21 mouse cellular contexts compared by ENCODE assay signal in genomic region chr2:153342166-153342565, GRCm38 (mm10). TPM values are rescaled to one million over a fixed set of nuclear protein-coding genes. Genes with fewer than 3 reads are reported as not detected.
A peak's percentile ranks its signal among the peaks of the same experiment; 100 is the strongest.
DNase-seq lines count a peak whose midpoint lies in the region; ATAC-seq and TF ChIP-seq lines count a peak whose summit lies in the region.
"Had no signal": no experiment of that assay in that cellular context is flagged by ENCODE, and none has a peak within 500 bp of the region (broad histone marks: within the 10 kb centered on the region; RNA-seq: fewer than 3 reads in every experiment).

No protein-coding gene starts in this region.

- WGBS in intestine, embryonic 16.5 days: 77% methylated on average over 6 of the region's 6 CpGs
- WGBS in intestine, embryonic 15.5 days: 81% methylated on average over 6 of the region's 6 CpGs
- WGBS in intestine, postnatal 0 days: 57% methylated on average over 6 of the region's 6 CpGs
- 67% methylated on average over 6 of the region's 6 CpGs for WGBS in liver, embryonic 14.5 days (ENCODE audit: insufficient replicate concordance)
- WGBS in thymus, adult 2 months: 95% methylated on average over 6 of the region's 6 CpGs
- WGBS in midbrain, embryonic 10.5 days: 92% methylated on average over 6 of the region's 6 CpGs

- no peak for TF ChIP-seq EP300 in liver, embryonic 14.5 days (IDR thresholded peaks at IDR 0.05; ENCODE audit: low read depth)

- no peaks in the 10 kb centered on the region for H3K36me3 ChIP-seq in intestine, embryonic 16.5 days (ENCODE audit: control insufficient read depth, insufficient read depth, low read length)
- H3K36me3 ChIP-seq in intestine, embryonic 15.5 days: no peaks in the 10 kb centered on the region
- no peaks in the 10 kb centered on the region for H3K36me3 ChIP-seq in intestine, postnatal 0 days (ENCODE audit: control insufficient read depth, insufficient read depth)
- H3K36me3 ChIP-seq in liver, embryonic 14.5 days (replicated peaks; ENCODE audit: control insufficient read depth, insufficient read depth, low read depth): no peaks in the 10 kb centered on the region
- H3K36me3 ChIP-seq in thymus, adult 2 months (ENCODE audit: control insufficient read depth, insufficient read depth, low read length): no peaks in the 10 kb centered on the region
- peaks cover 12% of the 10 kb centered on the region; the same call in 1 of the 2 replicates for H3K36me3 ChIP-seq in midbrain, embryonic 10.5 days

- no peak for TF ChIP-seq POLR2A in thymus, adult 2 months (IDR thresholded peaks at IDR 0.05; ENCODE audit: control insufficient read depth, extremely low read depth, insufficient read depth, low read length, poor library complexity)

- H3K4me3 ChIP-seq in intestine, embryonic 16.5 days (ENCODE audit: low read length): no peak overlapping the region
- no peak overlapping the region for H3K4me3 ChIP-seq in intestine, embryonic 15.5 days (replicated peaks)
- H3K4me3 ChIP-seq in intestine, postnatal 0 days (ENCODE audit: low read depth, low read length): no peak overlapping the region
- no peak overlapping the region for H3K4me3 ChIP-seq in liver, embryonic 14.5 days (ENCODE audit: insufficient read depth in 1 of 2, low read depth in 2 of 2, low read length in 2 of 2)
- no peak overlapping the region for H3K4me3 ChIP-seq in thymus, adult 2 months (ENCODE audit: control insufficient read depth, insufficient read depth, low read length)
- H3K4me3 ChIP-seq in midbrain, embryonic 10.5 days: no peak overlapping the region
- H3K4me3 ChIP-seq: embryonic facial prominence, embryonic 15.5 days; erythroblast, embryonic 14.5 days; forebrain, embryonic 10.5 days; gastrocnemius, adult 2 months; heart, embryonic 13.5 days had no signal

- H3K4me1 ChIP-seq in intestine, embryonic 16.5 days (ENCODE audit: control insufficient read depth, insufficient read depth, low read length): peaks cover 15% of the 10 kb centered on the region; the same call in 1 of the 2 replicates
- peaks cover 5% of the 10 kb centered on the region; the same call in 1 of the 2 replicates for H3K4me1 ChIP-seq in intestine, embryonic 15.5 days (replicated peaks)
- 0 out of 2 replicates have a peak, but pooled peaks cover 9% of the 10 kb centered on the region for H3K4me1 ChIP-seq in intestine, postnatal 0 days (replicated peaks; ENCODE audit: control insufficient read depth, insufficient read depth, low read length)
- H3K4me1 ChIP-seq in liver, embryonic 14.5 days (replicated peaks; ENCODE audit: control insufficient read depth in 2 of 2, insufficient read depth in 2 of 2, low read length in 1 of 2): peaks cover 23 to 38% of the 10 kb centered on the region in 2 experiments
- H3K4me1 ChIP-seq in thymus, adult 2 months (replicated peaks; ENCODE audit: control insufficient read depth, insufficient read depth, low read length): peaks cover 16% of the 10 kb centered on the region
- peaks cover 15% of the 10 kb centered on the region for H3K4me1 ChIP-seq in midbrain, embryonic 10.5 days

- no peak overlapping the region for H3K4me2 ChIP-seq in intestine, embryonic 16.5 days (ENCODE audit: low read depth, low read length)
- no peak overlapping the region for H3K4me2 ChIP-seq in intestine, embryonic 15.5 days (replicated peaks)
- H3K4me2 ChIP-seq in intestine, postnatal 0 days (replicated peaks; ENCODE audit: low read depth): no peak overlapping the region
- H3K4me2 ChIP-seq in liver, embryonic 14.5 days (ENCODE audit: low read depth): no peak overlapping the region
- H3K4me2 ChIP-seq: embryonic facial prominence, embryonic 15.5 days; heart, embryonic 13.5 days had no signal

- 0 out of 2 replicates have a peak overlapping the region, but pooled peaks have one; percentile 8 for H3K27ac ChIP-seq in intestine, embryonic 16.5 days (ENCODE audit: low read length)
- no peak overlapping the region for H3K27ac ChIP-seq in intestine, embryonic 15.5 days
- H3K27ac ChIP-seq in intestine, postnatal 0 days (ENCODE audit: low read depth, low read length): peak overlapping the region; percentile 82; the same call in 1 of the 2 replicates
- H3K27ac ChIP-seq in liver, embryonic 14.5 days: peak overlapping the region; percentile 37
- H3K27ac ChIP-seq in thymus, adult 2 months (ENCODE audit: control insufficient read depth, insufficient read depth, low read length): no peak overlapping the region
- H3K27ac ChIP-seq in midbrain, embryonic 10.5 days (replicated peaks): no peak overlapping the region
- H3K27ac ChIP-seq: embryonic facial prominence, embryonic 15.5 days; forebrain, embryonic 10.5 days; gastrocnemius, adult 2 months had no signal

- H3K9me3 ChIP-seq in intestine, embryonic 16.5 days (ENCODE audit: control insufficient read depth, low read length): no peaks in the 10 kb centered on the region
- no peaks in the 10 kb centered on the region for H3K9me3 ChIP-seq in intestine, embryonic 15.5 days
- H3K9me3 ChIP-seq in intestine, postnatal 0 days (ENCODE audit: control insufficient read depth): no peaks in the 10 kb centered on the region
- H3K9me3 ChIP-seq in liver, embryonic 14.5 days (ENCODE audit: control insufficient read depth, low read length): no peaks in the 10 kb centered on the region
- no peaks in the 10 kb centered on the region for H3K9me3 ChIP-seq in midbrain, embryonic 10.5 days (replicated peaks)
- H3K9me3 ChIP-seq: embryonic facial prominence, embryonic 15.5 days; forebrain, embryonic 10.5 days; heart, embryonic 13.5 days had no signal

- no peaks in the 10 kb centered on the region for H3K27me3 ChIP-seq in intestine, embryonic 16.5 days (replicated peaks; ENCODE audit: control insufficient read depth, insufficient read depth, low read length)
- H3K27me3 ChIP-seq in intestine, embryonic 15.5 days (replicated peaks): no peaks in the 10 kb centered on the region
- no peaks in the 10 kb centered on the region for H3K27me3 ChIP-seq in intestine, postnatal 0 days (replicated peaks; ENCODE audit: control insufficient read depth, insufficient read depth, low read length)
- no peaks in the 10 kb centered on the region for H3K27me3 ChIP-seq in liver, embryonic 14.5 days (ENCODE audit: control insufficient read depth, insufficient read depth, low read length)
- H3K27me3 ChIP-seq in thymus, adult 2 months (ENCODE audit: control insufficient read depth, insufficient read depth, low read length): no peaks in the 10 kb centered on the region
- H3K27me3 ChIP-seq in midbrain, embryonic 10.5 days (ENCODE audit: low read depth, poor library complexity, severe bottlenecking): no peaks in the 10 kb centered on the region
- H3K27me3 ChIP-seq: CH12.LX; embryonic facial prominence, embryonic 15.5 days; heart, embryonic 13.5 days had no signal

- no peak for TF ChIP-seq CTCF in intestine, postnatal 0 days (IDR thresholded peaks at IDR 0.05; ENCODE audit: low read depth)
- no peak for TF ChIP-seq CTCF in liver, embryonic 14.5 days (IDR thresholded peaks at IDR 0.05; ENCODE audit: low read depth)
- no peak for TF ChIP-seq CTCF in thymus, adult 2 months (IDR thresholded peaks at IDR 0.05; ENCODE audit: borderline replicate concordance, control insufficient read depth, extremely low read depth, insufficient read depth, low read length, poor library complexity)

- DNase-seq in liver, embryonic 14.5 days (ENCODE audit: low read depth in 3 of 3, low spot score in 3 of 3): no peak
- DNase-seq in thymus, adult 2 months: no peak
- no peak for DNase-seq in thymus, postnatal 14 days
- DNase-seq in midbrain, embryonic 10.5 days (ENCODE audit: low spot score): no peak
- DNase-seq: adrenal gland, adult 8-10 months; cerebellum, adult 11 months; cerebellum, adult 8-10 months; cerebellum, postnatal 14 days; embryo, embryonic 11 days; gastrocnemius, adult 2 months; gastrocnemius, postnatal 25 days; heart, postnatal 36 days had no signal

- ATAC-seq in intestine, embryonic 16.5 days: no peak
- ATAC-seq in intestine, embryonic 15.5 days: no peak
- ATAC-seq in intestine, postnatal 0 days: no peak
- no peak for ATAC-seq in liver, embryonic 14.5 days (ENCODE audit: insufficient read depth)
- ATAC-seq: forebrain, embryonic 14.5 days had no signal

- no peak overlapping the region for H3K9ac ChIP-seq in intestine, embryonic 16.5 days (ENCODE audit: low read depth, low read length)
- no peak overlapping the region for H3K9ac ChIP-seq in intestine, embryonic 15.5 days
- H3K9ac ChIP-seq in intestine, postnatal 0 days (ENCODE audit: low read depth, low read length): no peak overlapping the region
- H3K9ac ChIP-seq in liver, embryonic 14.5 days (replicated peaks): no peak overlapping the region
- H3K9ac ChIP-seq: embryonic facial prominence, embryonic 15.5 days; heart, embryonic 13.5 days had no signal

RNA-seq across cellular contexts. Expression of gene Asxl1, which starts 3.5 kb away (rescaled TPM):
- 6.8 and 6.9 TPM in 2 replicates for polyA plus RNA-seq in intestine, embryonic 16.5 days (2015; fragmentation: Nextera tagmentation; extraction: Ambion mirVana)
- polyA plus RNA-seq in intestine, embryonic 15.5 days (2015; fragmentation: Nextera tagmentation; extraction: Ambion mirVana): 12.4 and 13.5 TPM in 2 replicates
- 6.7 and 7.4 TPM in 2 replicates for polyA plus RNA-seq in intestine, postnatal 0 days (2015; fragmentation: Nextera tagmentation; extraction: Ambion mirVana)
- polyA plus RNA-seq in liver, embryonic 14.5 days (2012; rRNA removed): 6.4 and 7.7 TPM in 2 replicates
- 6.4 and 6.5 TPM in 2 replicates for polyA plus RNA-seq in liver, embryonic 14.5 days (2014; fragmentation: Nextera tagmentation; extraction: Ambion mirVana)
- 30.1 and 36.3 TPM in 2 replicates for polyA plus RNA-seq in thymus, adult 2 months (2012; rRNA removed)
- 11.8 and 12.3 TPM in 2 replicates for polyA plus RNA-seq in midbrain, embryonic 10.5 days (2016; fragmentation: Nextera tagmentation; extraction: Ambion mirVana)

RNA-seq across cellular contexts. Expression of gene Kif3b, which starts 51.0 kb away (rescaled TPM):
- polyA plus RNA-seq in intestine, embryonic 16.5 days (2015; fragmentation: Nextera tagmentation; extraction: Ambion mirVana): 8.2 and 8.3 TPM in 2 replicates
- 7.1 and 7.7 TPM in 2 replicates for polyA plus RNA-seq in intestine, embryonic 15.5 days (2015; fragmentation: Nextera tagmentation; extraction: Ambion mirVana)
- 8.1 and 8.2 TPM in 2 replicates for polyA plus RNA-seq in intestine, postnatal 0 days (2015; fragmentation: Nextera tagmentation; extraction: Ambion mirVana)
- 2.0 and 2.5 TPM in 2 replicates for polyA plus RNA-seq in liver, embryonic 14.5 days (2012; rRNA removed)
- 1.4 and 1.8 TPM in 2 replicates for polyA plus RNA-seq in liver, embryonic 14.5 days (2014; fragmentation: Nextera tagmentation; extraction: Ambion mirVana)
- 13.0 and 15.7 TPM in 2 replicates for polyA plus RNA-seq in thymus, adult 2 months (2012; rRNA removed)
- 7.0 TPM in 2 replicates for polyA plus RNA-seq in midbrain, embryonic 10.5 days (2016; fragmentation: Nextera tagmentation; extraction: Ambion mirVana)

Comparison
In these comparisons a context has a peak if more than half of its experiments do, and no peak if none do; other contexts are left out.
1. H3K27ac ChIP-seq: peak in intestine, embryonic 16.5 days (single experiment), intestine, postnatal 0 days (single experiment) and liver, embryonic 14.5 days (single experiment); none in intestine, embryonic 15.5 days (single experiment), thymus, adult 2 months (single experiment) and midbrain, embryonic 10.5 days (single experiment).